Mouse (Mus musculus): ENCODE results near the gene Zfp64.

Zfp64 gene

DNA sequence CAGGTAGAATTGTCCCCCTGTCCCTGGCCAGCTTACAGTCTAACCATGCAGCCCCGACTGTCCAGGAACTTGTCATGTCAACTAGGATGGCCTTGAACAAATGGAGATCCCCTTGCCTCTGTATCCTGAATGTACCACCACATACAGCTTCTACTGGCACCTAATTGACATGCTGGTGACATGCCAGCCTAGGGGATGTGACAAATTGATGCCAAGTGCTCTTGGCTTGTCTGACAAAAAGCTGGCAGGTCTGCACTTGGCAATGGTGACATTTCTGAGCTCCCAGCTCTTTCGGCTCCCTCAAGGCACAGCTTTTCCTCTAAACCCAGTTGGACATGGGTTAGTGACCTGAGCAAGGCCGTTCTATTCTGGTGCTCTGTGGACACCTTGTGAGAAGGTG lies 106.8 kb downstream of the Zfp64 start:
- no peak for DNase-seq (ENCODE audit: low read depth, low spot score)

DNA sequence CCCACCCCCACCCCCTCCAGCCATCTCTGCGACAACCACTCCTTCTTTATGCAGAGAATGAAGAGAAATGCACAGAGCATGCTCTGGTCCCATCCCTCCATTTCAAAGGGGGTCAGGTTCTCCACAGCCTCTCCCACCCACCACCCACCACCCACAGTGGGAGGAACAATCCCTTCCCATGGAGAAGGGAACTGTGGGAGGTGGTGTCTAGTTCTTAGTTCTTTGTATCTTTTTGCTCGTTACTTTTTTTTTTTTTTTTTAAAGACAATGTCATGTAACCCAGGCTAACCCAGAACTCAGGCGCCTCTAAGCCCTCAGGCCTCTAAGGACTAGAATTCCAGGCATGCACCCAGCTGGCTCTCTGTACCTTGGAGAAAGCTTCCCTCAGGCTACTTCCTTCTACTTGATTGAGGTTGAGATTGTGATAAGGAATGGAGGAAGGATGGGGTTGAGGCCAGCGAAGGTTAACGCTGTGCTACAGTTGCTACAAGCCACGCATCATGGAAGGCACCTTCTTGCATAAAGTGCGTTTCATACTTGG lies 109.1 kb downstream of the Zfp64 start:
- no peak for DNase-seq (ENCODE audit: low read depth, low spot score)

Data from mesoderm, embryonic 11.5 days (tissue).